Mouse (Mus musculus) WW6 (cell line): ENCODE results near the gene Kif1c.

Experiments
- DNase-seq: peaks from one replicate; pipeline ENCODE4 v3.0.0-alpha.2; 2013; ENCODE audit warnings: low read depth, low spot score

The Kif1c gene

DNA sequence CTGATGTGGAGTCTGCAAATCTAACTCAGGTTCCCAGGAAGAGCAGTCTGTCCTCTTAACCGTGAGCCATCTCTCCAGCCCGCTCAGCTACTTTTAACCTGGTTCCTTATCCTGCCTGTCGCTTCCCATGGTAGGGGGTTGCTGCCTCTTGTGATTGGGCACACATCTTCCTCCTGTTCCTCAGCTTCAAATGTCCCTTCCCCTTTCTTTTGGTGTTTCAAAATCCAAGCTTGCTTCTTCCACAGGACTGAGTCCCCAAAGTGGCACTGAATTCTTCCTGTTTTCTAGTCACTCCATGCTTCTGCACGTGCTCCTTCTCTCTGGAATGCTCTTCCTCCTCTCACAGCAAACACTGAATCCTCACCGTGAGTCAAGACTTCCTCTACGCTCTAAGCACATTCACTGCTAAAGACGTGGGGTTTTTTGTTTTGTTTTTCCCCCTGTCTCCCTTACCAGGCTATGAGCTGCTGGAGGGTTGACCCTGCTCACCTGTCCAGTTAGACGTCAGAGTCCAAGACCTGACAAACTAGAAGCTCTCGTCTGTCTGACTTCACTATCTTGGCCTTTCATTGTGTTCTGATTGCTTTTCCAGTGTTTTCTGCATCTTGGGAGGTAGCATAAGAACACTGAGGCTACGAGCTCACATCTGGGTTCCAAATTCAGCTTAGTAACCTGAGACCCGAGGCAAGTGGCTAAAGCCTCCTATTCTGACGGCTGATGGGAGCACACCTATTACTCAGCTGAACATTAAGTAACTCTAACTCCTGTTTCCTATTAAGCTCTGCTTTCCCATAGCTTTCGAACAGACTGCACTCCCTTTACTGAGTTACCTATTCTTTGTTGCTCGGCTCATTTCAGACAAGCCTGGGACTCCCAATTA, 32.8 kb upstream of the Kif1c start:
- DNase-seq: no peak

DNA sequence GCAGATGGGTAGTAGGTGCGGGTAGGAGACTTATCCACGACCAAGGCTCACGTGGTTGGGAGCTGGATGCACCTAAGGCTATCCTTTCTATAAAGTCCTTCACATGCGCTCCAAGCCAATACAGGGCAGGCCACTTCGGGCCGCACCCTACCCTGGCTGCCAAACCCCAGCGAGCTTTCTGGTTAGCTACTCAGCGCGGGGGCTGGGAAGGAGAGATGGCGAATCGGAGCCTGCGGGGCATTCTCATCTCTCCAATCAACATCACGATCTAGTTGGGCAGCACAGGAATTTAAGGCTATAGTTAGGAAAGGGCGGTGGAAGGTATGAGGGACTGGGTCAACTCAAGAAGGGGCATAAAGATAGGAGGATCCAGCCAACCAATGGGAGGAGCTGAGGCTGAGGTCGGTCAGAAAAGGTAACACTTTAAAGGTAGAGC, 32.0 kb upstream of the Kif1c start:
- peak; percentile 99 for DNase-seq

DNA sequence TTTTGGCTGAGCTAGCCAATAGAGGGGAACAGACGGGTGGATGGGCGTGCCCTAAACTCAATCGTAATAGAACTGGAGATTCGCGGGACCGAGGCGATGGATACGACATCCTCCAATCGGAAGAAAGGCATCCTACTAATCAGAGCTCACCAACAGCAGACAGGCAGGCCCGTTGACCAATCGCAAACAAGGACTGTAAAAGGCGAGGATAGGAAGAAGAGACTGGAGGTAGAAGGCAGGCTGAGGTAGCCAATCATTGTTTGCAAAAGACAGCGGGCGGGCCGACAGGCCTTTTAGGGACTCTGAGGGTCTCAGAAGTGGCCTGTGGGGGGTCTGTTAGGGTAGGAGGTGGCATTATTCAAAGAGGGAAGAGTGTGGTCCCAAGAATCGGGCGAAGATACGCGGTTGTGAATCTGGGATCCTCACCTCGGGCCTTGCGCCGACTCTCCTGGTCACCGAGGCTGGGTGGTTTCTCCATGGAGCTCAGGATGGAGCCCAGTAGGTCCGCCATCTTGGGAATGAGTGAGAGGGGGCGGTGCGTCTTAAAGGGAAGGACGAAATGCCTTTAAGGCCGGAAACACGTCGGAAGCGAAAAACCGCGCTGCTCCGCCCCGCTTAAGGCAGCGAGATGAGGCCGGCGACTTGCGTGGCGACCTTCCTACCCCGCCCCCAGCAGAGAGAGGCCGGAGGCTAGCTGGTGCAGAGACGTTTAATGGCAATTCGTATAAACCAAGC, 31.4 kb upstream of the Kif1c start, which contains the start of gene Spag7:
TSS of gene Spag7 (minus strand) at position 646 of the 735 bp plus-strand sequence.
- DNase-seq: peak; percentile 98

DNA sequence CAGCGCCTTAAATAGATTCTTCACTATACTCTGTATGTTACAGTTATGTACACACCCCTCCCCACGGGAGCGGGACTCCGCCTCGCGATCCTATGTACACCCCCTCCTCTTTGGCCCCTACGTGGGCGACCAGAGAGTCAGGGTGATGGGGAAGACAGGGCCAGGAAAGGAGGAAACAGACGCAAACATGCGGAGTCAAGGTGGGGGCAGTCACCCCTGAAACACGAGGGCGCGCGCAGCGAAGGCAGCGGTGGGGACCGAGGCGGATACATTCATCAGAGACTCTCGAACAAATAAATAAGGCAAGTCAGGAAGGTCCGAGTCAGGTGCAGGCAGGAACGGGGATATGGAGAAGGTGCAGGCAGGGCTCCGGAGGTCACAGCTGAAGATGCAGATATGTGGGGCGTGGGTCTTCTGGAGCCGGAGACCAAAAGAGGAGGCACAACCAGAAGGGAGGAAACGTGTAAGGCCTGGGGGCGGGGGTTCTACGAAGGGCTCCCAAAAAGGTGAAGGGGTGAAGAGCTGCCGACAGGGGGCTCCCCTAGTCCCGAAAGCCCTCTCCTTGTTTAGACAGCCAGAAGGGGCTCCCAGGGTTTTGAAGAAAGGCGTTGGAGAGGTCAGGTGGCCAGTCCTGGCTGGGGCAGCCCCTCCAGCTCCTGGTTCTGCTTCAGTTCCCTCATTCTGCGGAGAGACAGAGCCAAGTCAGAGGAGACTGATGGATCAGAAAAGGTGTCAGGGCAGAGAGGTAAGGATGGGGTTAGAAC, 30.6 kb upstream of the Kif1c start:
- DNase-seq: peak; percentile 85

DNA sequence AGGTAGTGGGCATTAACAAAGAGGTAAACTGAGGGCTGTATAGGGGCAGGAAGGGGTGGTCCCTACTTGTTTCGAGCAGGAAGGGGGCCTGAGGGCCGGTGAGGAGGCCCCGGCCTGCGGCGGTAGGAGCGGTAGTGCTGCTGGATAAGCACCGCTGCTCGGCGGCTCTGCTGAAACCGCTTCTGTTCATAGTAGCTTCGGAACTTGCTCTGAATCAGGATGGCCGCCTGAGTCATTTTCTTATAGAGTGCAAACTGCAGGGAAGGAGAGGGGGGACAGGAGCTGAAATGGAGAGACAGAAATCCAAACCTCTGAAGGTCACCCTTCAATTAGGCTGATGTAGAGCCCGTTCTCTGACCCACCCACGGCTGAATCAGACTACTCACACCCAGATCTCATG, 29.9 kb upstream of the Kif1c start:
- no peak for DNase-seq

DNA sequence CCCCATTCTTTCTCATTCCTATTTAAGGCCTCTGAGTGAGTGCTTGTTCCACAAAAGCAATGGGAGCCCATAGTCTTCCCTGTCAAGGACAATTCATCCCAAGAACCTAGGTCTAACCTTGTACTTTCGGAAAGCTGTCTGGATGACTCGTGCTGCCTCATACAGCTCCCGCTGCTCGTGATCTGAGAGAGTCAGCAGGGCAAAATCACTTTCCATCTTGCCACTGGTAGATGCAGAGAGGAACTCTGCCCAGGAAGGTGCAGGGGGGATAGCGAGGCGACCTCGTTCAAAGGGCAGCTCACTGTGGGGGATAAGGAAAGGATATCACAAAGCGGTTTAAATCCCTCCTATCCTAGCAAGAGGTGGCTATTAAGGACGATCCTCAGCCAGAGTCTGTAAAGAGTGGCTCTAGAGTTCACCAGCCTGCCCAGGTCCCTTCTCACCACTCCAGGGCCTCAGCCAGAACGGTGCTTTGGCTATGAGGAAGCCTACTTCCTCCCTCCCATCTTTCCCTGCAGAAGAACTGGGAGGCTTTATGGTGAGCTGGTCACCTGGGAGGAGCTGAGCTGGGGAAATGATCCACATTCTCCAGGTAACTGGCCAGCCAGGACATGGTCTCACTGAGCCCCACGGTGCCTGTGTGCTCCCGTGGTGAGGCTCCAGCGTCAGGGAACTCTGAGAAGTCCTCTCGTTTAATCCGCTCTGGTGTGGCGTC, 28.9 kb upstream of the Kif1c start:
- DNase-seq: no peak

DNA sequence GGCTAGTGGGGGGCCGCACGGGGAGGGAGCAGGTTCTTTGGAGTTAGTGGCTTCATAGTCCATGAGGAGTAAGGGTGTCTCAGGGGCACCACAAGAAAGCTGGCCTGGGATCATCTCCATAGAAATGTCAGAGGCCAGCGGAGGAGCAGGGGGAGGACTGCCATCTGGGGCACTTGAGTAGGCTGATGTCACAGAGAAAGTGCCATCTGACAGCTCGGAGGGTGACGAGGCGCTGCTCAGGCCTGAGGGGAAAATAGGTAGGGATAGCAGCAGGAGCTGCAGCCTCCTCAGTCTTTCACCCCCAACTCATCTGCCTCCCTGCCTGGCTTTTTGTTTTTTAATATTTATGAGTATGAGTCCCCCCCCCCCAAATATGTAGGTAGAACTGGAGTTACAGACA, 26.3 kb upstream of the Kif1c start:
- no peak for DNase-seq

DNA sequence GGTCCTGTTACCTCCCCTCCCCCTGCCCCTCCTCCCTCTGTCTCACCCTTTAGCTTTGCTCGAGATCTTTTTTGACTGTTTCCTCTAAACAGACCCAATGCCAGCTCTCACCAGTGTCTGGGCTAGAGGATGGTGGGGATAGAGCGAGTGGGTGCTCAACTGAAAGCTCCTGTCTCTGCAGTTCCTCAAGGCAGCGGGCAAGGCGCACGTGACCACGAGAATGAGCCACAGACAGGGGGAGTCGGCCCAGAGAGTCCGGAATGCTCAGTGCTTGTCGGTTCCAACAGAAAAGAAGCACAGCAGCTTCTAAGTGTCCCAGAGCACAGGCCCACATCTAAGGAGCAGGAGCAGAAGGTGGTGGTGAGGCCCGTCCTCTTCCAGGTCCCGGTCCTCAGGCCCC, 25.8 kb upstream of the Kif1c start:
- DNase-seq: no peak

DNA sequence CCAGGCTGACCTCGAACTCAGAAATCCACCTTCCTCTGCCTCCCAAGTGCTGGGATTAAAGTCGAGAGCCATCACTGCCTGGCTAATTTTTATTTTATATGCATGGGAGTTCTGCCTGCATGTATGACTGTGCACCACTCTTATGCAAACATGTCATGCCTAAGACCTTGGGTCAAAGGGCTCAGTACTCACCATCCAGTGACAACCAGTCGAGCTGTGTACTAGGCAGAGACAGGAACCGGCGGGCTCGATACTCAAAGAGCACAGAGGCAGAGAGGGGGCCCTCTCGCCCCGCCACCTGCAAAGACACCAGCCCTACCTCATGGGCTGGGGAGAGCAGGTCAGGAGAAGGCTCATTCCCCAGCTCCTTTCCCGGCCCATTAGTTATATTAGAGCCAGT, 22.3 kb upstream of the Kif1c start:
- DNase-seq: no peak

DNA sequence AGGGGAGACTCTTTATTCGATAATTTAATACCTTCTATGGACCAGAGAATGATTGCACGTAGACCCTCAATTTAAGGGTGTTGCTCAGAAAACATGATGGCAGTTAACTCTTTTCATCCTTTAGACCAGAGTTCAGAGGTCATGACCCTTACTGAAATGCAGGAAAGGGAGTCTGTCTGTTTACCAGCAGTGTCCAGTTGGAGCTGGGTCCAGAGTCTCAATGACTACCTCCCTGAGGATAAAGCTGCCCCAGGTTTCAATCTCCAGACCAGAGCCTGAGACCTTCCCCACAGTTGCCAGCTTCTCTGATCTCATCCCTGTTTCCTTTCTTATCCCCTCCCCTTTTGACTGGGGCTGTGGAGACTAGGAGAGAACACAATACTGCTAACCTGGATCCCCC, 21.8 kb upstream of the Kif1c start:
- DNase-seq: no peak

DNA sequence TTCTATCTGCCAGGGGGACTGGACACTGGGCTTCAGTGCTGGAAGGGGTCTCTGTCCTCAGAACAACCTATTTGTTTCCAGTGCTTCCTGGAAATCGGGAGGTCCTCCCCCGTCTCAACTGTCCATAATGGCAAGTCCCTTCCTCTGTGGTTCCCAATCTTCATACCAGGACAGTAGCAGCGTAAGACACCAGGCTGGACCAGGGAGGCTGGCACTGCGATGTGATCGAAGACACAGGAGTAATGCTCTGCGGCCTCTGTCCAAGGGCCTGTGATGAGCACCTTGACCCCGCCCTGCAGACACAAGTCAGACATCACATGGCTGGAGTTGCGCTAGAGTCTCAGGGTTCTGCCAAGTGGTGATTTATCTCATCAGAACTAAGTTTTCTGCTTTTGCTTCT, 21.0 kb upstream of the Kif1c start:
- DNase-seq: no peak

DNA sequence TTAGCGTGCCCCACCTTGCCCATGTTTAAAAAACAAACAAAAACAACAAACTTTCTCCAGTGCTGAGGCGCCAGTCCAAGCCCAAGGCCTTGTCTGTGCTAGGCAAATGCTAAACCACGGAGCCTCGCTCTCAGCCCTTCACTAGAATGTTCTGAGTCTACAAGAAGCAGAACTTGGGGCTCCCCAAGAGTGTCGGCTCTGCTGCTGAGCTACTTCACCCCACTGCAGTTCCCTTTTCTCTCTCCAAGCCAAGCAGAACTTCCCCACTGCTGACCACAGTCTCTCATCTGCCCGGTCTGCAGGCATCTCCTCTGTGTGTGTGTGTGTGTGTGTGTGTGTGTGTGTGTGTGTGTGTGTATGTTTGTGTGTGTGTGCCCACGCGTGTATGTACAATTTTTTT, 20.5 kb upstream of the Kif1c start:
- DNase-seq: no peak

DNA sequence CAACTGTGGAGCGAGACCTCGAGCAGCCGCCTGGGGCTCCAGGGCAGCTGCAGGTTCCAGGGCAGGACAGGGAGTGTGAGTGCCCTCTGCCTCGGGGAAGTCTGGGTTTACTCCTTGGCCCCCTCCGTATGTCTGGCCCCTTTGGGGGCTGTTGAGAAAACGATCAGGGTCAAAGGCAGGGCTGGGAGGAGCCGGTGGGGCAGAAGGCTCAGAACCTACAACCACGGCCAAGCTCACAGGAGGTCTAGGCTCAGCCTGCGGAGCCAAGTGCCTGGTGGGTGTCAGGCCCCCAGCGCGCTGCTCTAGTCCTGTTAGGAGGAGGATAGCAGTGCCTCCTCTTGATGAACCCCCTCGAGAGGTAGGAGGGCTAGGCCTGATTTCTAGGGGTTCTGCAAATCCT, 19.2 kb upstream of the Kif1c start:
- no peak for DNase-seq

DNA sequence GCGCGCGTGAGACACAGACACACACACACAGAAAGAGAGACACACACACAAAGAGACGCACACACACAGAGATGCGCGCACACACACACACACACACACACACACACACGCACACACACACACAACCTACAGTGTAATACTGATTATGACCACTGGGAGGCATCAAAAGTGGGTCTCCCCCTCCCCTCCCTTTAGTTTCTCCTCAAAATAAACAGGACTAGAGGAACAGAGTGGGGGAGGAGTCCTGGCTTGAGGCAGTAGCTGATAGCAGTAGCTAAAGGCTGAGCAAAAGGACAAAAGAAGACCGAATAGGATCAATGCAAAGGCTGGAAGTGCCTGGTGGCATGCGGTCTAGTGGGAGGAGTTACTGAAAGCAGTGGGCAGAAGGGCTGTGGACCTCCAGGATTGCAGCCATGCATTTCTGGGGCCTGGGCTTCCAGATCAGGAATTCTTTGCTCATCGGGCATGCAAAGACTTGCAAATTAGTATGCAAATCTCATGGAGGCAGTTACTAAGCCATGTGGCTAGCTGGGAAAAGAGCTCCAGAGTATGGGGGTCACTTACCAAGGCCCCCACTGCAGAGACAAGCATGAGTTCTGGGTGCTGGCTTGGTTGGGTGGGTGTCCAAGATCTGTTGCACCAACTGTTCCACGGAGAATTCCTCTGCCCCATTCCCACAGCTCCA, 18.3 kb upstream of the Kif1c start:
- DNase-seq: peak; percentile 74

DNA sequence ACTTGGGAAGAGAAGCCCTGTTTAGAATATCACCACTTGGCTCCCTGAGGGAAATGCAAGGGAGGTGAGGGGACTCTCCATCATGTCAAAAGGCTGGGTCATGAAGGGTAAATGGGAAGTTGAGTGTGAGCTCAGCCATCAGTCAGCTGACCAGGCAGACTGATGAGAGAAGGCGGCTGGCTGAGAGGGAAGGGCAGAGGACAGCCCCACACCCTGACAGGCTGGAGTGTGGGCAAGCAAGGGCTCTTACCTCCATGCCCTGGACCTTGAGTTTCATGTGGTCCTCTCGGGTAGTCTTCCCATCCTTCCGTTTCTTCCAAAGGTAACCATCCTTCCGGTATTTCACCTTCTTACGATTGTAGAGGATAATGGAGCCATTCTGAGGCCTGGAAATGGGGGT, 16.7 kb upstream of the Kif1c start:
- no peak for DNase-seq

DNA sequence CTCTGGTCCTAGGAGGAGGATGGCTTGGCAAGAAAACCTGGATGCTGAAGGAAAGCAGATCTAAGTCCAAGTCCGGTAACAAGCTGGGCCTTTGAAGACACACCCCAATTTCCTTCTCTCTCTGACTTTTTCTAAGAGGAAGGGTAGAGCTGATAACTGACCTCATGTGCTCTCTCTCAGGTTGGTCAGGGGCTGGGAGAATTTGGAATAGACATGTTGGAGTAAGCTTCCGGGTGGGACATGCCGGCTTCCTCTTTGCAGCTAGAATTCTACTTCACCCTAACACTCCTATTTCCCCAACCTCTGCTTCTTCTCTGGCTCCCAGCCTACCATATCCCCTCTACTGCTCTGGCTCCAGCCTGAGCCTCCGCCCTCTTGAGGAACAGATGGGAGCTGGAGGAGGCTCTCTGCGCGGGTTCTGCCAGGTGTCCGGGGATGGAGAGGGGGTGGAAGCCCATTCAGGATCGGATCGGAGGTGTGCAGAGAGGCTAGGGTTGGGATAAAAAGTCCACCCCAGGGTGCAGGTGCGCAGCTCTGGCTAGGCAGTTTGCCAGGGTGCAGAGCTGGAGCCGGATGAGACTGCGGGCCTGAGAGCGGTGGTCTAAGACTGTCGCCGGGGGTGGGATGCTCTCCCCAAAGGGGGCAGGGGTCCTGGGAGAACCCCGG, 13.3 kb upstream of the Kif1c start:
- no peak for DNase-seq

DNA sequence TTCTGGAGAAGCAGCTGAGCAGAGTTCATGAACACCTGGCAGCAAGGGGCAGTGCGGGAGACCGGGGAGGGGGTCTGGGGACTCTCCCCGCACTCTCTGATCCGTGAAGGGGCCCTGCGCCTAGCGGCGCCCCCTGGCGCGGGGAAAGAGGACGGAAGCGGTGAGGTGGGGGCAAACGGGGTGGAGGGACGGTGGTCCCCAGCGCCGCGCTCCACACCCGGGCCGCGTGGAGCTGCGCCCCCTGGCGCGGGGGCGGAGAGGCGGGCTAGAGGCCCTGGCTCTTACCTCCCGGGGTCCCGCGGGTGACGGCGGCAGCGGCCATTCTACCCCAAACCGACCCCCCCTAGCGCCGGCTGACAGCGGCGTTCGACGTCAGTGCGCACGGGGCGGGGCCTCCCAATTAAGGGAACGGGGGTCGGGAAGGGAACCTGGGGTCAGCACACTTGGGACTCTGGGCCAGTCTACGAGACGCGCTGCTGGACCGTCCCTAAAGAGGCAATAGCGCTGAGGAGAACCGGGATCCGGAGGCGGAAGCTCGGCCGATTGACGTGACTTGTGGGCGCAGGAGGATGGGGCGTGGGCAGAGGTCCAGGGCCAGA, 12.6 kb upstream of the Kif1c start, which contains the start of gene Camta2:
TSS of gene Camta2 (minus strand) at position 505 of the 599 bp plus-strand sequence.
- DNase-seq: peak; percentile 52

DNA sequence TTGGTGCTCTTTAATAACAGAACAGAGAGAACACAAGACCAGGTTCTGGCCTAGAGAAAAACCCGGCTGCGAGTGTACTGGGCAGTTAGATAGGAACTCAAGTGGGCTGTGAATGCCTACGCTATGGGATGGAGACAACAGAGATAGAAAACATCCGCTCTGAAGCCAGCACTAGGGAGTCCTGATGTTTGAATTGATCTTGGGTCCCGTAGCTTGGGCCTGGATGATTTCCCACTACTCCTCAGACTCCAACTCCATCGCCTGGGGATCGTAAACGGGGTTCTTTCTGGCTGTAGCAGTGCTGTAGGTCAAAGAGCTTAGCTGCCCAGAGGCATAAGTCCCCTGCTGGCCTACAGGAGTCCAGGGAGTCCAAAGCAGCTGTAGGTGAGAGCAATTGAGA, 12.0 kb upstream of the Kif1c start:
- no peak for DNase-seq

DNA sequence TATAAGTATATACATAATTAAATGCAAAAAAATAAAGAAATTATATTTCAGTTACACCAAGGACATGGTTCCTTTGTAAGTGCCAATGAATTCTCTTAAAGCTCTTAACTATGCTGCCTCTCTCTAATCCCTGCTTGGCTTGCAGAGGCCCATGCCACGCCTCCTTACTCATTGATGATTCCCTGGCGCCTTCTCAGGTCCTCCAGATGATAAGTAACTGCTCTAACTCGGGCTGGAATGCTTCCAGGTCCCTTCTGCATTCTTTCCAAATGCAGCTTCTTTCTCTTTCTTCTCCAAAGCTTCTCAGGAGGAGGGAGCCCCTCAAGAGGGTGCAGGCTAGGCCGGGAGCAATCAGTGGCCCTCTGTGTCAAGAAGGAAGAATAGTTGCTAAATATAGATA, 10.8 kb upstream of the Kif1c start:
- no peak for DNase-seq

DNA sequence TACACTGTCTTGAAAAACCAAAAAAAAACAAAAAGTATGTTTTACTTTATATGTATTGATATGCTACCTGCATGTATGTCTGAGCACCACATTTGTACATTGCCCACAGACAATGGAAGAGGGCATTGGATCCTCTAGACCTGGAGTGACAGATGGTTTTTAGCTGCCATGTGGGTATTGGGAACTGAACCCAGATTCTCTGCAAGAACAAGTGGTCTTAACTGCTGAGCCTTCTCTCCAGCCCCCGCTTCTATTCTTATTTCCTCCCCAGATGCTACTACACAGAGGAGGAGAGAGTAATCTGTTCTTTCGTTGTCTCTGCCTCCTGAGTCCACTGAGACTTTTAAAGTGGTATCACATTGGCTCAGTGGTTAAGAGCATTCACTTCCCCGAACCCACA, 6.8 kb upstream of the Kif1c start:
- DNase-seq: no peak
